Mouse (Mus musculus) left cerebral cortex, adult 8-10 months (tissue): Measurements from ENCODE around the gene Grwd1. TPM values are rescaled to one million over a fixed set of nuclear protein-coding genes. Genes with fewer than 3 reads are reported as not detected.

Experiments
- total RNA-seq, 4 experiments: library from RNA; stranded (reverse); gene quantifications; 2 replicates each; pipeline ENCODE4 v1.2.4; 2022

Grwd1 gene
- total RNA-seq, 4 experiments from 2014 or later = 20.5 to 22.8 (median 21.6) TPM

Other genes with a start within 250 kb of the Grwd1 start
- gene Fgf21, start 215.5 kb downstream of the Grwd1 start, total RNA-seq = not detected
- gene Fut1, start 213.7 kb downstream of the Grwd1 start, total RNA-seq = under 1 TPM in 1 of 4 experiments, not detected in 3; 0.21 TPM
- gene Izumo1, start 209.1 kb downstream of the Grwd1 start, total RNA-seq = not detected
- 1 to 10 TPM; 5.9 to 7.6 (median 6.6) TPM for gene Rasip1, start 203.5 kb downstream of the Grwd1 start, total RNA-seq
- gene Mamstr, start 191.0 kb downstream of the Grwd1 start, total RNA-seq = 1 to 10 TPM; 3.5 to 6.0 (median 5.6) TPM
- gene Fut2, start 164.6 kb downstream of the Grwd1 start, total RNA-seq = under 1 TPM in 1 of 4 experiments, not detected in 3; 0.59 TPM
- gene Ntn5, start 146.9 kb downstream of the Grwd1 start, total RNA-seq = 1 to 10 TPM; 7.6 to 8.7 (median 8.2) TPM
- 1 to 10 TPM in 1 of 4 experiments, under 1 TPM in 3; 0.63 to 1.1 (median 0.87) TPM for gene Sec1, start 136.5 kb downstream of the Grwd1 start, total RNA-seq
- gene Car11, start 131.1 kb downstream of the Grwd1 start, total RNA-seq = 100 to 1,000 TPM; 230 to 247 (median 241) TPM
- gene Dbp, start 125.9 kb downstream of the Grwd1 start, total RNA-seq = 100 to 1,000 TPM; 164 to 236 (median 186) TPM
- gene Rpl18, start 115.5 kb downstream of the Grwd1 start, total RNA-seq = 100 to 1,000 TPM; 340 to 384 (median 357) TPM
- 10 to 100 TPM; 24.9 to 27.4 (median 25.3) TPM for gene Sphk2, start 112.9 kb downstream of the Grwd1 start, total RNA-seq
- under 1 TPM in 1 of 4 experiments, not detected in 3; 0.14 TPM for gene Fam83e, start 109.7 kb downstream of the Grwd1 start, total RNA-seq
- gene Spaca4, start 105.1 kb downstream of the Grwd1 start, total RNA-seq = not detected
- gene Lmtk3, start 47.2 kb downstream of the Grwd1 start, total RNA-seq = 100 to 1,000 TPM; 219 to 241 (median 237) TPM
- gene Sult2b1, start 46.3 kb downstream of the Grwd1 start, total RNA-seq = 10 to 100 TPM; 12.9 to 15.9 (median 14.9) TPM
- 100 to 1,000 TPM; 184 to 196 (median 188) TPM for gene Cyth2, start 16.4 kb downstream of the Grwd1 start, total RNA-seq
- gene Kcnj14, start 6.2 kb downstream of the Grwd1 start, total RNA-seq = 1 to 10 TPM; 1.9 to 2.5 (median 2.3) TPM
- 10 to 100 TPM; 67.2 to 79.8 (median 74.9) TPM for gene Kdelr1, start 41.8 kb upstream of the Grwd1 start, total RNA-seq
- 10 to 100 TPM; 11.1 to 12.9 (median 11.8) TPM for gene Grin2d, start 47.4 kb upstream of the Grwd1 start, total RNA-seq
- gene Syngr4, start 65.8 kb upstream of the Grwd1 start, total RNA-seq = under 1 TPM in 1 of 4 experiments, not detected in 3; 0.98 TPM
- gene Tmem143, start 66.0 kb upstream of the Grwd1 start, total RNA-seq = 10 to 100 TPM; 18.7 to 24.9 (median 22.7) TPM
- gene Emp3, start 90.5 kb upstream of the Grwd1 start, total RNA-seq = 1 to 10 TPM; 4.3 to 7.4 (median 6.3) TPM
- gene Ccdc114, start 93.1 kb upstream of the Grwd1 start, total RNA-seq = 1 to 10 TPM; 2.1 to 3.7 (median 2.9) TPM
- gene Abcc6, start 199.4 kb upstream of the Grwd1 start, total RNA-seq = 1 to 10 TPM; 1.9 to 2.5 (median 2.3) TPM
- 100 to 1,000 TPM; 100 to 108 (median 103) TPM for gene Nomo1, start 202.8 kb upstream of the Grwd1 start, total RNA-seq